9 mouse cellular contexts compared by ENCODE assay signal in genomic region chrX:11139971-11140421, GRCm38 (mm10).
DNase-seq lines count a peak whose midpoint lies in the region; ATAC-seq and TF ChIP-seq lines count a peak whose summit lies in the region.
"Had no signal": no experiment of that assay in that cellular context is flagged by ENCODE, and none has a peak within 500 bp of the region (broad histone marks: within the 10 kb centered on the region; RNA-seq: fewer than 3 reads in every experiment).

No protein-coding gene starts in this region.

- no peaks in the 10 kb centered on the region for H3K36me3 ChIP-seq in hindbrain, embryonic 16.5 days (ENCODE audit: control insufficient read depth, insufficient read depth, low read length)
- H3K36me3 ChIP-seq in hindbrain, embryonic 10.5 days: no peaks in the 10 kb centered on the region

- DNase-seq in hindbrain, embryonic 10.5 days (ENCODE audit: low spot score): no peak
- DNase-seq in adrenal gland, adult 2 months: peak; percentile 68
- DNase-seq in gastrocnemius, adult 2 months: peak; percentile 66
- peak; percentile 72 to 81 for DNase-seq in kidney, postnatal 25 days
- DNase-seq in spleen, postnatal 36 days (ENCODE audit: low spot score in 2 of 2): no peak

- ATAC-seq in hindbrain, embryonic 16.5 days: peak; percentile 61; the same call in 1 of the 2 replicates
- no peak for ATAC-seq in megakaryocyte progenitor cell, adult 5-6 weeks (replicated peaks; ENCODE audit: poor library complexity)
- no peak for ATAC-seq in frontal cortex, adult (ENCODE audit: low TSS enrichment)

- H3K9me3 ChIP-seq in hindbrain, embryonic 16.5 days (ENCODE audit: control insufficient read depth, low read length): no peaks in the 10 kb centered on the region
- no peaks in the 10 kb centered on the region for H3K9me3 ChIP-seq in hindbrain, embryonic 10.5 days

- WGBS in hindbrain, embryonic 16.5 days: 54% methylated on average over 7 of the region's 8 CpGs
- WGBS in hindbrain, embryonic 10.5 days: 66% methylated on average over 8 of the region's 8 CpGs

- no peak overlapping the region for H3K4me2 ChIP-seq in hindbrain, embryonic 16.5 days (ENCODE audit: low read length)

- TF ChIP-seq CTCF in gastrocnemius, adult 2 months (IDR thresholded peaks at IDR 0.05): no peak

- intact Hi-C loops in gastrocnemius, adult 2 months (cut with DNase I): no loop called here

- no peaks in the 10 kb centered on the region for H3K27me3 ChIP-seq in hindbrain, embryonic 16.5 days (replicated peaks; ENCODE audit: control insufficient read depth, insufficient read depth, low read length)
- H3K27me3 ChIP-seq in hindbrain, embryonic 10.5 days (ENCODE audit: insufficient read depth, poor library complexity, severe bottlenecking): peaks cover 7% of the 10 kb centered on the region; the same call in 1 of the 2 replicates

- no peaks in the 10 kb centered on the region for H3K4me1 ChIP-seq in hindbrain, embryonic 16.5 days (ENCODE audit: control insufficient read depth, insufficient read depth, low read depth, low read length)
- no peaks in the 10 kb centered on the region for H3K4me1 ChIP-seq in hindbrain, embryonic 10.5 days (replicated peaks)

- H3K9ac ChIP-seq in hindbrain, embryonic 16.5 days (ENCODE audit: low read depth, low read length): no peak overlapping the region

- no peak overlapping the region for H3K27ac ChIP-seq in hindbrain, embryonic 16.5 days (ENCODE audit: low read depth, low read length)
- no peak overlapping the region for H3K27ac ChIP-seq in hindbrain, embryonic 10.5 days
- no peak overlapping the region for H3K27ac ChIP-seq in gastrocnemius, adult 2 months

- H3K4me3 ChIP-seq in hindbrain, embryonic 16.5 days (ENCODE audit: low read length): no peak overlapping the region
- no peak overlapping the region for H3K4me3 ChIP-seq in hindbrain, embryonic 10.5 days
- no peak overlapping the region for H3K4me3 ChIP-seq in gastrocnemius, adult 2 months
- H3K4me3 ChIP-seq: erythroblast, embryonic 14.5 days had no signal

Comparison
In these comparisons a context has a peak if more than half of its experiments do, and no peak if none do; other contexts are left out.
1. DNase-seq: peak in adrenal gland, adult 2 months (single experiment), gastrocnemius, adult 2 months (single experiment) and kidney, postnatal 25 days (2 of 2); none in hindbrain, embryonic 10.5 days (single experiment) and spleen, postnatal 36 days (0 of 2).